Mouse (Mus musculus): ENCODE measurements around the gene Dcdc2b. TPM values are rescaled to one million over a fixed set of nuclear protein-coding genes. Genes with fewer than 3 reads are reported as not detected.

Gene Dcdc2b
- polyA plus RNA-seq, 1 experiment from 2014 or later: 1.5 TPM

- Histone ChIP-seq H3K4me2 (no peak overlapping the region), H3K9ac (ENCODE audit: low read depth, low read length) (no peak overlapping the region), H3K27ac (ENCODE audit: low read depth, low read length) (no peak overlapping the region), H3K9me3 (ENCODE audit: control insufficient read depth, low read length) (no peaks in the 10 kb centered on the region), H3K4me3 (ENCODE audit: low read depth, low read length) (no peak overlapping the region), H3K27me3 (replicated peaks; ENCODE audit: control insufficient read depth, insufficient read depth, low read length) (no peaks in the 10 kb centered on the region), H3K36me3 (ENCODE audit: control insufficient read depth, insufficient read depth, low read length) (no peaks in the 10 kb centered on the region), H3K4me1 (replicated peaks; ENCODE audit: control insufficient read depth, insufficient read depth, low read length) (peaks cover 7% of the 10 kb centered on the region)
- WGBS: 72% methylated on average over 7 of the region's 7 CpGs
- no peak for ATAC-seq (replicated peaks; ENCODE audit: low FRiP score)
- no peak for DNase-seq (ENCODE audit: low spot score)
These were observed 33.7 kb downstream of the Dcdc2b start for GRCm38 (mm10) chr4:129580347-129580746.

- Histone ChIP-seq H3K4me3 (ENCODE audit: low read depth, low read length) (no peak within 1 kb of the TSS), H3K4me2 (peak within 1 kb of the TSS; percentile 42), H3K36me3 (ENCODE audit: control insufficient read depth, insufficient read depth, low read length) (no peaks in the 10 kb centered on the region), H3K4me1 (replicated peaks; ENCODE audit: control insufficient read depth, insufficient read depth, low read length) (peaks cover 4% of the 10 kb centered on the region), H3K9ac (ENCODE audit: low read depth, low read length) (no peak within 1 kb of the TSS; the same call in 1 of the 2 replicates), H3K9me3 (ENCODE audit: control insufficient read depth, low read length) (no peaks in the 10 kb centered on the region), H3K27ac (ENCODE audit: low read depth, low read length) (no peak within 1 kb of the TSS), H3K27me3 (replicated peaks; ENCODE audit: control insufficient read depth, insufficient read depth, low read length) (no peaks in the 10 kb centered on the region)
- DNase-seq (ENCODE audit: low spot score): no peak
- 63% methylated on average over 5 of the region's 5 CpGs for WGBS
- ATAC-seq (replicated peaks; ENCODE audit: low FRiP score): no peak
These were observed 35.6 kb downstream of the Dcdc2b start, which contains the start of gene Fam167b for GRCm38 (mm10) chr4:129578466-129578865. TSS of gene Fam167b (minus strand) at chr4:129578549.

- H3K36me3 ChIP-seq (ENCODE audit: control insufficient read depth, insufficient read depth, low read length): no peaks in the 10 kb centered on the region
- H3K4me3 ChIP-seq (ENCODE audit: low read depth, low read length): no peak overlapping the region
- ATAC-seq (replicated peaks; ENCODE audit: low FRiP score) (no peak), DNase-seq (ENCODE audit: low spot score) (no peak)
- WGBS: 73% methylated on average over 7 of the region's 7 CpGs
- H3K9me3 ChIP-seq (ENCODE audit: control insufficient read depth, low read length): no peaks in the 10 kb centered on the region
- peaks cover 4% of the 10 kb centered on the region for H3K4me1 ChIP-seq (replicated peaks; ENCODE audit: control insufficient read depth, insufficient read depth, low read length)
- no peak overlapping the region; the same call in 1 of the 2 replicates for H3K9ac ChIP-seq (ENCODE audit: low read depth, low read length)
- no peak overlapping the region for H3K27ac ChIP-seq (ENCODE audit: low read depth, low read length)
- no peaks in the 10 kb centered on the region for H3K27me3 ChIP-seq (replicated peaks; ENCODE audit: control insufficient read depth, insufficient read depth, low read length)
- H3K4me2 ChIP-seq: peak overlapping the region; percentile 42; the same call in 1 of the 2 replicates
These were observed 36.4 kb downstream of the Dcdc2b start for GRCm38 (mm10) chr4:129577688-129578087.

GRCm38 (mm10) chr4:129576863-129577491 lies 37.1 kb downstream of the Dcdc2b start:
- 36% methylated on average over 21 of the region's 21 CpGs for WGBS
- Histone ChIP-seq H3K4me3 (ENCODE audit: low read depth, low read length) (no peak overlapping the region; the same call in 1 of the 2 replicates), H3K9ac (ENCODE audit: low read depth, low read length) (no peak overlapping the region)

GRCm38 (mm10) chr4:129575171-129575844 lies 38.7 kb downstream of the Dcdc2b start:
- WGBS: 39% methylated on average over 7 of the region's 8 CpGs
- H3K4me3 ChIP-seq (ENCODE audit: low read depth, low read length): no peak overlapping the region
- H3K36me3 ChIP-seq (ENCODE audit: control insufficient read depth, insufficient read depth, low read length): no peaks in the 10 kb centered on the region
- DNase-seq (ENCODE audit: low spot score): no peak
- H3K27me3 ChIP-seq (replicated peaks; ENCODE audit: control insufficient read depth, insufficient read depth, low read length): no peaks in the 10 kb centered on the region
- peak overlapping the region; percentile 19; the same call in 1 of the 2 replicates for H3K4me2 ChIP-seq
- no peaks in the 10 kb centered on the region for H3K9me3 ChIP-seq (ENCODE audit: control insufficient read depth, low read length)
- no peak overlapping the region for H3K9ac ChIP-seq (ENCODE audit: low read depth, low read length)
- no peak for ATAC-seq (replicated peaks; ENCODE audit: low FRiP score)
- peaks cover 4% of the 10 kb centered on the region for H3K4me1 ChIP-seq (replicated peaks; ENCODE audit: control insufficient read depth, insufficient read depth, low read length)
- H3K27ac ChIP-seq (ENCODE audit: low read depth, low read length): no peak overlapping the region; the same call in 1 of the 2 replicates

More at GRCm38 (mm10) chr4:129576863-129577491, 37.1 kb downstream of the Dcdc2b start:
- ATAC-seq (replicated peaks; ENCODE audit: low FRiP score) (no peak), DNase-seq (ENCODE audit: low spot score) (peak; percentile 56)
- Histone ChIP-seq H3K36me3 (ENCODE audit: control insufficient read depth, insufficient read depth, low read length) (no peaks in the 10 kb centered on the region), H3K27me3 (replicated peaks; ENCODE audit: control insufficient read depth, insufficient read depth, low read length) (no peaks in the 10 kb centered on the region), H3K27ac (ENCODE audit: low read depth, low read length) (no peak overlapping the region), H3K9me3 (ENCODE audit: control insufficient read depth, low read length) (no peaks in the 10 kb centered on the region), H3K4me2 (peak overlapping the region; percentile 42), H3K4me1 (replicated peaks; ENCODE audit: control insufficient read depth, insufficient read depth, low read length) (peaks cover 4% of the 10 kb centered on the region)

- H3K4me2 ChIP-seq: no peak within 1 kb of the TSS
- DNase-seq (ENCODE audit: low spot score): no peak
- peak within 1 kb of the TSS; percentile 53; the same call in 1 of the 2 replicates for H3K27ac ChIP-seq (ENCODE audit: low read depth, low read length)
- no peak within 1 kb of the TSS for H3K4me3 ChIP-seq (ENCODE audit: low read depth, low read length)
- no peaks in the 10 kb centered on the region for H3K27me3 ChIP-seq (replicated peaks; ENCODE audit: control insufficient read depth, insufficient read depth, low read length)
- no peak within 1 kb of the TSS for H3K9ac ChIP-seq (ENCODE audit: low read depth, low read length)
- H3K9me3 ChIP-seq (ENCODE audit: control insufficient read depth, low read length): no peaks in the 10 kb centered on the region
- peaks cover 4% of the 10 kb centered on the region for H3K4me1 ChIP-seq (replicated peaks; ENCODE audit: control insufficient read depth, insufficient read depth, low read length)
- ATAC-seq (replicated peaks; ENCODE audit: low FRiP score): no peak
- WGBS: 66% methylated on average over 8 of the region's 8 CpGs
- H3K36me3 ChIP-seq (ENCODE audit: control insufficient read depth, insufficient read depth, low read length): no peaks in the 10 kb centered on the region
These were observed 40.6 kb downstream of the Dcdc2b start, which contains the start of gene Lck for GRCm38 (mm10) chr4:129573430-129573829. TSS of gene Lck (minus strand) at chr4:129573641.

- DNase-seq (ENCODE audit: low spot score) (no peak), ATAC-seq (replicated peaks; ENCODE audit: low FRiP score) (no peak)
- WGBS: 95% methylated on average over 4 of the region's 4 CpGs
- Histone ChIP-seq H3K4me1 (replicated peaks; ENCODE audit: control insufficient read depth, insufficient read depth, low read length) (peaks cover 4% of the 10 kb centered on the region), H3K4me3 (ENCODE audit: low read depth, low read length) (no peak overlapping the region), H3K9me3 (ENCODE audit: control insufficient read depth, low read length) (no peaks in the 10 kb centered on the region), H3K36me3 (ENCODE audit: control insufficient read depth, insufficient read depth, low read length) (no peaks in the 10 kb centered on the region), H3K9ac (ENCODE audit: low read depth, low read length) (no peak overlapping the region), H3K27me3 (replicated peaks; ENCODE audit: control insufficient read depth, insufficient read depth, low read length) (no peaks in the 10 kb centered on the region), H3K4me2 (no peak overlapping the region), H3K27ac (ENCODE audit: low read depth, low read length) (peak overlapping the region; percentile 53; the same call in 1 of the 2 replicates)
These were observed 41.0 kb downstream of the Dcdc2b start for GRCm38 (mm10) chr4:129573093-129573370.

- WGBS: 72% methylated on average over 13 of the region's 13 CpGs
- no peak for ATAC-seq (replicated peaks; ENCODE audit: low FRiP score)
- H3K27me3 ChIP-seq (replicated peaks; ENCODE audit: control insufficient read depth, insufficient read depth, low read length): no peaks in the 10 kb centered on the region
- no peak overlapping the region for H3K9ac ChIP-seq (ENCODE audit: low read depth, low read length)
- H3K9me3 ChIP-seq (ENCODE audit: control insufficient read depth, low read length): no peaks in the 10 kb centered on the region
- no peak overlapping the region for H3K4me3 ChIP-seq (ENCODE audit: low read depth, low read length)
- H3K4me1 ChIP-seq (replicated peaks; ENCODE audit: control insufficient read depth, insufficient read depth, low read length): peaks cover 4% of the 10 kb centered on the region
- peak overlapping the region; percentile 53; the same call in 1 of the 2 replicates for H3K27ac ChIP-seq (ENCODE audit: low read depth, low read length)
- H3K36me3 ChIP-seq (ENCODE audit: control insufficient read depth, insufficient read depth, low read length): no peaks in the 10 kb centered on the region
- DNase-seq (ENCODE audit: low spot score): no peak
- no peak overlapping the region for H3K4me2 ChIP-seq
These were observed 41.6 kb downstream of the Dcdc2b start for GRCm38 (mm10) chr4:129572236-129573092.
